Mouse (Mus musculus) embryonic facial prominence, embryonic 14.5 days (tissue): ENCODE results near the gene Emc6. TPM values are rescaled to one million over a fixed set of nuclear protein-coding genes. Genes with fewer than 3 reads are reported as not detected.

ENCODE experiments used
- ATAC-seq: fragments of 200-750 bp; cut with Nextera tagmentation; 2 replicates; pipeline ENCODE4 v1.8.0; 2017; ENCODE audit warnings: low read depth, moderate number of reproducible peaks, moderate TSS enrichment
- DNase-seq: peaks from one replicate; pipeline ENCODE4 v3.0.0-alpha.2; 2015; ENCODE audit warnings: low spot score
- H3K27ac ChIP-seq: fragments of 300-500 bp; sonication (generic); replicated peaks from 2 replicates; pipeline ENCODE4 v1.5.1; 2014; ENCODE audit warnings: low read depth, mild to moderate bottlenecking, low read length, moderate library complexity
- H3K27me3 ChIP-seq: fragments of 300-500 bp; sonication (generic); replicated peaks from 2 replicates; pipeline ENCODE4 v1.6.1; 2014; ENCODE audit warnings: low read length; ENCODE audit not compliant: control insufficient read depth, insufficient read depth
- H3K36me3 ChIP-seq: fragments of 300-500 bp; sonication (generic); 2 replicates; pipeline ENCODE4 v1.6.1; 2014; ENCODE audit warnings: low read length, mixed read lengths; ENCODE audit not compliant: control insufficient read depth, insufficient read depth
- H3K4me1 ChIP-seq: fragments of 300-500 bp; sonication (generic); 2 replicates; pipeline ENCODE4 v1.6.1; 2014; ENCODE audit warnings: antibody characterized with exemption, low read length; ENCODE audit not compliant: control insufficient read depth, insufficient read depth
- H3K4me2 ChIP-seq: fragments of 300-500 bp; sonication (generic); 2 replicates; pipeline ENCODE4 v1.6.1; 2014; ENCODE audit warnings: low read depth, mild to moderate bottlenecking, low read length, moderate library complexity, mixed read lengths
- H3K4me3 ChIP-seq: fragments of 300-500 bp; sonication (generic); 2 replicates; pipeline ENCODE4 v1.5.1; 2014; ENCODE audit warnings: low read depth, mild to moderate bottlenecking, low read length
- H3K9ac ChIP-seq: fragments of 300-500 bp; sonication (generic); 2 replicates; pipeline ENCODE4 v1.6.1; 2014; ENCODE audit warnings: low read depth, mild to moderate bottlenecking, low read length, moderate library complexity, mixed read lengths
- H3K9me3 ChIP-seq: fragments of 300-500 bp; sonication (generic); 2 replicates; pipeline ENCODE4 v1.6.1; 2016; ENCODE audit warnings: low read length; ENCODE audit not compliant: control insufficient read depth
- WGBS: fragments of 180-500 bp; shearing (Covaris S2); extraction: QIAGEN DNeasy Blood & Tissue Kit; methylation state at CpG from one replicate; pipeline ENCODE4 v1.1.7; 2014; 5-methylcytosine and 5-hydroxymethylcytosine counted together
- polyA plus RNA-seq: library from polyadenylated mRNA; unstranded; fragments of >200 nt; fragmentation: Nextera tagmentation; extraction: Ambion mirVana; gene quantifications from 2 replicates; pipeline ENCODE4 v1.2.1, GENCODE M21; 2014

The Emc6 gene
- polyA plus RNA-seq, 1 experiment from 2014 or later: 111 TPM

- 0 out of 2 replicates have a peak, but pooled peaks cover 7% of the 10 kb centered on the region for H3K4me1 ChIP-seq
- WGBS: 78% methylated on average over 7 of the region's 7 CpGs
- no peak overlapping the region for H3K4me3 ChIP-seq
- no peak overlapping the region for H3K4me2 ChIP-seq
- no peak overlapping the region for H3K27ac ChIP-seq
- H3K27me3 ChIP-seq: no peaks in the 10 kb centered on the region
- H3K9ac ChIP-seq: no peak overlapping the region
- no peak for ATAC-seq
- DNase-seq: peak; percentile 6
- no peaks in the 10 kb centered on the region for H3K9me3 ChIP-seq
- peaks cover 12% of the 10 kb centered on the region; the same call in 1 of the 2 replicates for H3K36me3 ChIP-seq
Measured at GRCm38 (mm10) chr11:73131020-73131419, 45.8 kb downstream of the Emc6 start.

GRCm38 (mm10) chr11:73126495-73126894 lies 50.3 kb downstream of the Emc6 start:
- Histone ChIP-seq H3K27ac (no peak overlapping the region), H3K9me3 (no peaks in the 10 kb centered on the region), H3K4me3 (no peak overlapping the region), H3K36me3 (no peaks in the 10 kb centered on the region), H3K4me1 (no peaks in the 10 kb centered on the region), H3K4me2 (no peak overlapping the region), H3K9ac (no peak overlapping the region), H3K27me3 (no peaks in the 10 kb centered on the region)
- DNase-seq (no peak), ATAC-seq (no peak)
- 96% methylated on average over 6 of the region's 6 CpGs for WGBS

Other genes with a start within 250 kb of the Emc6 start
- 4.8 and 5.6 TPM in 2 replicates for gene Atp2a3, start 215.9 kb downstream of the Emc6 start, polyA plus RNA-seq
- gene P2rx1, start 177.9 kb downstream of the Emc6 start, polyA plus RNA-seq: 2.3 and 3.0 TPM in 2 replicates
- 6.0 TPM in 2 replicates for gene Camkk1, start 158.0 kb downstream of the Emc6 start, polyA plus RNA-seq
- gene Ncbp3, start 129.3 kb downstream of the Emc6 start, polyA plus RNA-seq: 9.2 and 9.5 TPM in 2 replicates
- gene Itgae, start 86.5 kb downstream of the Emc6 start, polyA plus RNA-seq: 0.20 and 0.21 TPM in 2 replicates
- 12.1 and 13.4 TPM in 2 replicates for gene Haspin, start 38.7 kb downstream of the Emc6 start, polyA plus RNA-seq
- 1.8 and 2.6 TPM in 2 replicates for gene P2rx5, start 16.6 kb downstream of the Emc6 start, polyA plus RNA-seq
- gene Tax1bp3, start within 50 bp of the Emc6 start, polyA plus RNA-seq: 188 and 213 TPM in 2 replicates
- gene Ctns, start 22.0 kb upstream of the Emc6 start, polyA plus RNA-seq: 18.8 and 22.0 TPM in 2 replicates
- gene Shpk, start 22.4 kb upstream of the Emc6 start, polyA plus RNA-seq: 1.6 and 2.8 TPM in 2 replicates
- 0.47 and 0.54 TPM in 2 replicates for gene Trpv1, start 57.3 kb upstream of the Emc6 start, polyA plus RNA-seq
- 0.26 and 0.28 TPM in 2 replicates for gene Trpv3, start 90.4 kb upstream of the Emc6 start, polyA plus RNA-seq
- 2.4 and 2.9 TPM in 2 replicates for gene Aspa, start 152.6 kb upstream of the Emc6 start, polyA plus RNA-seq
- gene Gm49340, start 152.7 kb upstream of the Emc6 start, polyA plus RNA-seq: not detected in 2 replicates
- not detected in 2 replicates for gene Spata22, start 152.7 kb upstream of the Emc6 start, polyA plus RNA-seq
- not detected in 2 replicates for gene Olfr20, start 173.7 kb upstream of the Emc6 start, polyA plus RNA-seq
- 0.17 TPM in 1 of 2 replicates, not detected in the other for gene Olfr376, start 194.2 kb upstream of the Emc6 start, polyA plus RNA-seq
- not detected in 2 replicates for gene Olfr1, start 222.6 kb upstream of the Emc6 start, polyA plus RNA-seq